Mouse (Mus musculus): ENCODE measurements around the gene Olfr169. TPM values are rescaled to one million over a fixed set of nuclear protein-coding genes. Genes with fewer than 3 reads are reported as not detected.
"Not testable (repeated sequence)": the region's sequence is repeated elsewhere in the genome, so short reads cannot be mapped to it uniquely, and the experiment has no call there.

Gene Olfr169
- not detected in 2 replicates for total RNA-seq (2015; ENCODE audit: low replicate concordance)
- total RNA-seq (2017; ENCODE audit: low replicate concordance): not detected in 2 replicates

DNA sequence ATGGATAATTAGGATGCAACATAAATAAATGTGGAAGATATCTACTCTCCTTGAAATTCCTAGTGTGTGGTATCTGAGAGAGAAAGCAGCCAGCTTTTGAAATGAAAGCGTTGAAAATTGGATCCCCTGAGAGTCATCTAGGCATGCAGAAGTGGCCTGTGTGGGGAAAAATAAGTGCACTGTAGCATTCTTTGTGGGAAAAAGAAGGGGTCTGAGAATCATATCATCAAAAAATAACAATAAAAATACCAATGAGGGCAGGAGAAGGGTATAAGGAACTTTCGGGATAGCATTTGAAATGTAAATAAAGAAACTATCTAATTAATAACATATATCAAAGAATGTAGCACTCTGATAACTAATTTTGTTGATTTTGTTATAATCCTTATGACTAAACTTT is at the start of gene Olfr169:
Olfr169 (minus strand) TSS at position 101 of the 400 bp plus-strand sequence.
- ATAC-seq (replicated peaks; ENCODE audit: low FRiP score, poor library complexity, severe bottlenecking): not testable (repeated sequence)

DNA sequence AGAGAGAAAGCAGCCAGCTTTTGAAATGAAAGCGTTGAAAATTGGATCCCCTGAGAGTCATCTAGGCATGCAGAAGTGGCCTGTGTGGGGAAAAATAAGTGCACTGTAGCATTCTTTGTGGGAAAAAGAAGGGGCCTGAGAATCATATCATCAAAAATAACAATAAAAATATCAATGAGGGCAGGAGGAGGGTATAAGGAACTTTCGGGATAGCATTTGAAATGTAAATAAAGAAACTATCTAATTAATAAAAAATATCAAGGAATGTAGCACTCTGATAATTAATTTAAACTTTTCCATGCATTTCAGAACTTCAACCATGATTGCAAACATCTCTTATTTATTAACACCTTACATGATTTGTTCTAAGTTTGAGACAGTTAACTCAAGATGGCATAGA is 40.2 kb upstream of the Olfr169 start, which contains the start of gene Olfr170:
Olfr170 (minus strand) TSS at position 101 of the 400 bp plus-strand sequence.
- ATAC-seq (replicated peaks; ENCODE audit: low FRiP score, poor library complexity, severe bottlenecking): not testable (repeated sequence)

DNA sequence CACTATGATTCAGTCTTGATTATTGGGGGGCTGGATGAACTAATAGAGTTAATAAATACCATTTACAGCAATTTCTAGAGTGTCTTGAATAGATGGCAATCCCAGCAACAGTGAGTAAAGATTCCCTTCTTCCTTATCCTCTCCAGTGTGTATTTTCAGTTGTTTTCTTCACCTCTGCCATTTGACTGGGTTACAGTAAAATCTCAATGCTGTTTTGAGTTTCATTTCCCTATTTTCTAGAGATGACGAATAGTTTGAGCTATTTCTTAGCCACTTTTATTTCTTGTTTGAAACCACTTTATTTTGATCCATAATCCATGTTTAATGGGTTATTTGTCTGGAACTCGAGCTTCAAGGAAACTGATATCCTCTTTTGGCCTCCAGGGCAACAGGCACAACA is 31.6 kb upstream of the Olfr169 start:
- ATAC-seq (replicated peaks; ENCODE audit: low FRiP score, poor library complexity, severe bottlenecking): no peak

DNA sequence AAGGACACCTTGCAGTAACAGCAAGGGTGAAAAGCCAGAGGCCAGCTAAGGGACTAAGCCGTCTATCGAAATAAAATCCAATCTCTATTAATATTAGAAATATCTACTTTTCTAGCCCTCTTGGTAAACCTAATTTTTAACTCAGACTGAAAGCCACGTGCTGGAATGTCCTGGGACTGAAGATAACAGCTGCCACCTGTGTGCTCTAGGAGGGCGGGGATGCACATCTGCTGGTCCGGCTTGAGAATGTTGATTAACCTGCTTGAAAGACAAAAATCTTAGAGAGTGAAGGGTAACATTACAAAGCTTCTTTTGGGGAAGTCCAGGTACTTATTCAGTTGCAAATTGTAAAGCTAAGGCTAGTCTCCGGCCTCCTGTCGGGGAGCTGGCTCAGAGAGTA is 18.2 kb downstream of the Olfr169 start:
- ATAC-seq (replicated peaks; ENCODE audit: low FRiP score, poor library complexity, severe bottlenecking): not testable (repeated sequence)

DNA sequence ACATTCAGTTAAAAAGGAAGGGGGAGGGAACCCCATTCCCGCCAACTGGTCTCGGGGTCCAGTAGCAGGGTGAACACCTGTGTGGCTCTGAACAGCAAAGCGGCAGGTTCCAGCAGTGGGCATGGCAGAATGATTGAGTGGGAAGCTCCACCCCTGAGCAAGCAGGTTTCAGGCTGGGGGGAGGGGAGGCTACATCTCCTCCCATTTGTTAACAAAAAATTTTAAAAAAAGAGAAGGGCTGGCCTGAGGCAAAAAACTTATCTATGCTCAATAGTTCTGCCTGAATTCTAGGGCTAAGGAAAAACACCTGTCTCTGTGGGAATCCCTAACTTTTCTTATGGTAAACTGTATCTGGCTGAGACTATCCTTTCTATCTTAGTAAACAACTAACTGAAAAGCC is 19.4 kb downstream of the Olfr169 start:
- not testable (repeated sequence) for ATAC-seq (replicated peaks; ENCODE audit: low FRiP score, poor library complexity, severe bottlenecking)

DNA sequence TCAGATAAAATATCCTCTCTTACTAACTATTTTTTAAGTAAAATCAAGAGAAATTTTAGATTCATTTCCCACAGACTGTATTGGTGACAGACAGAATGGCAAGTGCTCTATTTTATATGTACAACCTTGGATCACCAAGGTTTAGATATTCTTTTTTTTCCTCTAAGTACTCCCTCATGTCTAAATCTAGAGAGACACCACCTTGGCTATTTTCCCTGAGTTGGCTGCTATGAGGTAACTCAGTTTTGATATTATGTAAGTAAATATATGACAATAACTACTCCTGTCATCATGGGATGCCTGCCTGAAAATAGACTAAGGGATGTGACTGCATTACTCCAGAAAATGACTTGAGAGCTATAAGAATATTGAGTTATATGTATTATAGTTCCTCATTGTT is 36.2 kb downstream of the Olfr169 start, which contains the start of gene Olfr168:
Olfr168 (minus strand) TSS at position 101 of the 400 bp plus-strand sequence.
- ATAC-seq (replicated peaks; ENCODE audit: low FRiP score, poor library complexity, severe bottlenecking): no peak

DNA sequence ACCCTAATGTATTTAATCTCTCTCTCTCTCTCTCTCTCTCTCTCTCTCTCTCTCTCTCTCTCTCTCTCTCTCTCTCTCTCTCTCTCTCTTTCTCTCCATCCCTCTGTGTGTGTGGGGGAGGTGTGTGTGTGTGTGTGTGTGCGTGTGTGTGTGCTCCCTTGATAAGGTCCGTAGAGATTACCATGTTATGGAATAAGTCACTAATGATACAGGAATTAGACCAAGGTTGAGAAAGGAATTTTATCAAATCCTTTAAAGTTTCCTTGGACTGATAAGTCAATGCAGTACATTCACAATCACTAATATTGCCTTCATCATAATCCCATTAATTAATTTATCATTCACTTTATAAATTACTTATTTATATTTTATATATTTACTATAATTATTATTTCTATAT is 49.4 kb downstream of the Olfr169 start, which contains the start of gene Olfr167:
Olfr167 (minus strand) TSS at position 101 of the 400 bp plus-strand sequence.
- ATAC-seq (replicated peaks; ENCODE audit: low FRiP score, poor library complexity, severe bottlenecking): no peak

Other genes with a start within 250 kb of the Olfr169 start
- gene Olfr165, start 148.7 kb downstream of the Olfr169 start, total RNA-seq (2015; ENCODE audit: low replicate concordance): not detected in 2 replicates
- gene Olfr165, start 148.7 kb downstream of the Olfr169 start, total RNA-seq (2017; ENCODE audit: low replicate concordance): not detected in 2 replicates
- not detected in 2 replicates for gene Olfr166, start 88.1 kb downstream of the Olfr169 start, total RNA-seq (2015; ENCODE audit: low replicate concordance)
- gene Olfr166, start 88.1 kb downstream of the Olfr169 start, total RNA-seq (2017; ENCODE audit: low replicate concordance): not detected in 2 replicates
- not detected in 2 replicates for gene Olfr167, start 49.5 kb downstream of the Olfr169 start, total RNA-seq (2015; ENCODE audit: low replicate concordance)
- gene Olfr167, start 49.5 kb downstream of the Olfr169 start, total RNA-seq (2017; ENCODE audit: low replicate concordance): not detected in 2 replicates
- gene Olfr168, start 36.3 kb downstream of the Olfr169 start, total RNA-seq (2015; ENCODE audit: low replicate concordance): not detected in 2 replicates
- gene Olfr168, start 36.3 kb downstream of the Olfr169 start, total RNA-seq (2017; ENCODE audit: low replicate concordance): not detected in 2 replicates
- gene Olfr170, start 40.1 kb upstream of the Olfr169 start, total RNA-seq (2015; ENCODE audit: low replicate concordance): not detected in 2 replicates
- not detected in 2 replicates for gene Olfr170, start 40.1 kb upstream of the Olfr169 start, total RNA-seq (2017; ENCODE audit: low replicate concordance)
- not detected in 2 replicates for gene Olfr171, start 58.1 kb upstream of the Olfr169 start, total RNA-seq (2015; ENCODE audit: low replicate concordance)
- gene Olfr171, start 58.1 kb upstream of the Olfr169 start, total RNA-seq (2017; ENCODE audit: low replicate concordance): not detected in 2 replicates
- gene Lamp3, start 134.6 kb upstream of the Olfr169 start, total RNA-seq (2015; ENCODE audit: low replicate concordance): not detected in 2 replicates
- not detected in 2 replicates for gene Lamp3, start 134.6 kb upstream of the Olfr169 start, total RNA-seq (2017; ENCODE audit: low replicate concordance)
- gene B3gnt5, start 188.4 kb upstream of the Olfr169 start, total RNA-seq (2015; ENCODE audit: low replicate concordance): 4.7 and 10.5 TPM in 2 replicates
- gene B3gnt5, start 188.4 kb upstream of the Olfr169 start, total RNA-seq (2017; ENCODE audit: low replicate concordance): 3.9 and 7.1 TPM in 2 replicates